Mouse (Mus musculus) thymus, postnatal 0 days (tissue): ENCODE results near the gene Ccdc93. TPM values are rescaled to one million over a fixed set of nuclear protein-coding genes. Genes with fewer than 3 reads are reported as not detected.

Experiments
- DNase-seq: peaks from one replicate; pipeline ENCODE4 v3.0.0-alpha.2; 2015; ENCODE audit warnings: low spot score
- polyA plus RNA-seq: library from polyadenylated mRNA; unstranded; fragments of >200 nt; fragmentation: Nextera tagmentation; extraction: Ambion mirVana; gene quantifications from 2 replicates; pipeline ENCODE4 v1.2.1, GENCODE M21; 2015

Gene Ccdc93
- polyA plus RNA-seq, 1 experiment from 2014 or later: 18.6 TPM

GRCm38 (mm10) chr1:121511966-121512365 lies 81.1 kb downstream of the Ccdc93 start:
- no peak for DNase-seq

GRCm38 (mm10) chr1:121518609-121519008 lies 87.8 kb downstream of the Ccdc93 start:
- DNase-seq: no peak

- DNase-seq: no peak
Observed at GRCm38 (mm10) chr1:121527061-121527460, 96.2 kb downstream of the Ccdc93 start.

GRCm38 (mm10) chr1:121527600-121528398 lies 97.0 kb downstream of the Ccdc93 start:
- no peak for DNase-seq

- DNase-seq: no peak
Observed at GRCm38 (mm10) chr1:121528399-121528720, 97.5 kb downstream of the Ccdc93 start, which contains the start of gene Htr5b. Gene Htr5b, minus strand, starts transcription at chr1:121528465.

GRCm38 (mm10) chr1:121529286-121529685 lies 98.4 kb downstream of the Ccdc93 start:
- no peak for DNase-seq

- DNase-seq: no peak
Observed at GRCm38 (mm10) chr1:121531439-121531838, 100.6 kb downstream of the Ccdc93 start.

- no peak for DNase-seq
Observed at GRCm38 (mm10) chr1:121540361-121540760, 109.5 kb downstream of the Ccdc93 start.

GRCm38 (mm10) chr1:121546844-121547243 lies 116.0 kb downstream of the Ccdc93 start:
- DNase-seq: no peak

- DNase-seq: no peak
Observed at GRCm38 (mm10) chr1:121548667-121549066, 117.8 kb downstream of the Ccdc93 start.

GRCm38 (mm10) chr1:121549456-121549855 lies 118.6 kb downstream of the Ccdc93 start:
- peak; percentile 18 for DNase-seq

- no peak for DNase-seq
Observed at GRCm38 (mm10) chr1:121550801-121551456, 120.1 kb downstream of the Ccdc93 start.

GRCm38 (mm10) chr1:121551457-121551835 lies 120.6 kb downstream of the Ccdc93 start:
- no peak for DNase-seq

Other genes with a start within 250 kb of the Ccdc93 start
- 43.0 and 45.0 TPM in 2 replicates for gene Insig2, start 98.5 kb upstream of the Ccdc93 start, polyA plus RNA-seq
- gene Htr5b, start 97.4 kb downstream of the Ccdc93 start, polyA plus RNA-seq: 0.07 TPM in 1 of 2 replicates, not detected in the other
- 117 and 126 TPM in 2 replicates for gene Ddx18, start 136.9 kb downstream of the Ccdc93 start, polyA plus RNA-seq